Mouse (Mus musculus): ENCODE measurements at regions not wholly inside any gene's neighbourhood (a gene's known extent, or its start where the extent isn't known, plus 50 kb on each side); places are given as distances from the start of the nearest gene placed in this dataset.
A peak's percentile ranks its signal among the peaks of the same experiment; 100 is the strongest.

DNA sequence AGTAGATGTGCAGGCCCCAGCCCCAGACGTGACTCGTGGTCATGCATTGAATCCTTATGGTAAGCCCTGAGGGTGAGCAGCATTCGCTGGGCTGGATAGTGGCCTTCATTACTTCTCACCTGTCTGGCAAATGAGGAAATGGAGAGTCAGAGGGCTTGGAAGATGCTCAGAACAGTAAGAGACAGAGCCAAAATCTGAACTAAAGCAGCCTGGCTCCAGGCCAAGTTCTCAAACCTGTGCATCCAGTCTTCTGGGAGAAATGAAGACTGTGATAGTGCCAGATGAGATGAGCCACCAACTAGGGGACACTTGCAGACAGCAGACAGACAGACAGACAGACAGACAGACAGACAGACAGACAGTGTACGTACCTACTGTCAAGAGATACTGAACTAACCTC is 137.1 kb downstream of the Wscd1 start:
- no peak for DNase-seq

DNA sequence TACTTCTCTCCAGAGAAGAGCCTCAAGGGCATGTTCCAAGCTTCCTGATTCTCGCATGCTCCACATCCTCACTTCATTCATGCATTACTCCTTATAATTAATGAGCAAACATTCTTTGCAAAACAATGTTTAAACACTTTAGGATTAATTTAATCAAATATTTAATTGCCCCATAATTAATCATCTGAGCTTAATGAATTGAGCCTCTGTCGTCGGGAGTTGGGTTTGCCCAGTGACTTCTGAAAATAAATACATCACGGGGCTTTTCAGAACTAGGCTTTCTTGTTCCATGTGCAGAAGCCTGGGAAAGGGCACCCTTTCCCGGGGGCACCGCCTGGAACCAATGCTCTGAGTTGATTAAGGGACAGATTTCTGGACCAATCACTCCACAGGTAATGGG is 135.1 kb downstream of the Wscd1 start:
- DNase-seq = no peak

DNA sequence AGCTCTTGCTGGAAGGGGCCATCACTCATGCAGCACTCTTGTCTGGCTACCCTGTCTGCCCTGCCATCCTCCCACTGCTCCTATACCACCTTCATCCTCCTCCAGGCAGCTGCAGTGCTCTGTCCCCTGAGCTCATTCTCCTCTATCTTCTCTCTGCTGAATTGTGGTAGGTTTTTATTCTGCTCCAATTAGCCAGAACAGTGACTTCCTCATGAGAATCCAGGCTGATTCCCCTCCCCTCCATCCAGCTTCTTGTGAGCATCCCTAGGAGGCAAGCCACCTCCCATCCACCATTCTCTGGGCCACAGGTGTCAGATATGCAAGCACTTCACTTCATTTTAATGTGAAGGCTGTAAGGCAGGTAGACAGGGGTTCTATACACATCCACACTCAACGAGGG is 132.1 kb downstream of the Wscd1 start:
- no peak for DNase-seq

DNA sequence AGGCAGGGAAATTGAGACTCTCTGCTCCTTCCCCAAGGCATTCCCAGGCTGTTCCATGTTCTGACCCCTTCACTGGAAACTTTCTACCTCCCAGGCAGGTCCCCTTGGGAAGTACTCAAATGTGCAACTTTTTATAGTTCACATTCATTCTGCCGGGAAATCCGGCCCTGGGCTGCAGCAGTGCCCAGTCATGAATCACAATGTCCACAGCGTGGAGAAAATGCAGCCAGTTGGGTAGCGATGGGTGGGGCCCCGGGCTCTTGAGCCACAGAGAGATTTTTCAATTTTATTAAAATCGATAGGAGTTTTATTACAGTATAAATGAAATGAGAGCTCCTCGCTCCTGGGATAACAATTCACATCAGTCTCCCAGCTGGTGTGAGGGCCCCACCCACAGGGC is 121.6 kb downstream of the Wscd1 start:
- DNase-seq = no peak

DNA sequence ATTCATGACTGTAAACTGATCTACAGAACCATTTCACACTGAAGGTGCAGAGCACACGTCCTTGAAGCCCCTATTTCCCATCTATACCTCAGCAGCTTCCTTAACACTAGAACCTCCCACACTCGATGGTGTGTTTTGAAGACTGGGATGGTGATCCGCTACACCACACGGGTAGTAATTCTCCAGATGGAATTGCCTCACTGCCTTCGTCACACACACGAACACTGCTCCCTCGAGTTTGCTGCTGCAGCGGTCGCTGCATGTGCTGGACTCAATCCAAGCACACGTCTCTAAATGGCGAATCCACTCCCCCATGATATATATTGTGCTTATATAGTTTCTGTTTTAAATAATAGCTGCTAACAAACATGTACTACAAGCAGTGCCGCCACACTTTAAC is 117.0 kb downstream of the Wscd1 start:
- DNase-seq = no peak

DNA sequence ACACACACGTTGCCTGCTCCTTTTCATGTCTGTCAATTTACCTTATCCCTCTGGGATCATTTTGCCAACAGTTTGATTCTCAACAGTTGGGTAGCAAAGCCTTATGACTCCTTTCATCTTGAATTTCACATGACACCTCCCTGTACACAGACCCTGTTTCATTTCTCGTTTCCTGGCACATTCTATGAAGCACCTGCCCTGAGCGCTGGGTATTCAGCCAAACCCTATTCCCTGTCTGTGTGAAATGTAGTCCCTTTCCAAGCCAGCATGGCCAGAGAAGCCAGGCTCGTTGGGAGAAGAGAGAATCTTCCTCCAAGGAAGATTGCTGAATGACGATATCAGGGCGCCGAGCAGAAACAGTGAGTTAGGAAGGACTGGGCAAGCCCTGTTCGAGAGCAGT is 108.2 kb downstream of the Wscd1 start:
- DNase-seq = no peak

DNA sequence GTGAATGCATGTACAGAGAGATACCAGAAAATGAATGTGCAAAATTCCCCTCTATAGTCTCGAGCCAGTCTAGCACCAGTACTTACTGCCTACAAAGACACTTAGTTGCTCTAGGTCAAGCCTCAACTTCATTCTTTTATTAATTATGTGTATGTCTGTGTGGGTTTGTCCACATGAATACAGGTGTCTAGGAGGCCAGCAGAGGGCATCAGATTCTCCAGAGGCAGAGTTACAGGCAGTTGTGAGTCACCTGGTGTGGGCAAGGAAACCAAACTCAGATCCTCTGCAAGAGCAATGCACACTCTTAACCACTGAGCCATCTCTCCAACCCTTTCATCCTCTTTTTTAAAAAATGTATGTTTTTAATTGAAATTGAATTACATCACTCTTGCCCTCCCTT is 105.8 kb downstream of the Wscd1 start:
- DNase-seq = no peak

DNA sequence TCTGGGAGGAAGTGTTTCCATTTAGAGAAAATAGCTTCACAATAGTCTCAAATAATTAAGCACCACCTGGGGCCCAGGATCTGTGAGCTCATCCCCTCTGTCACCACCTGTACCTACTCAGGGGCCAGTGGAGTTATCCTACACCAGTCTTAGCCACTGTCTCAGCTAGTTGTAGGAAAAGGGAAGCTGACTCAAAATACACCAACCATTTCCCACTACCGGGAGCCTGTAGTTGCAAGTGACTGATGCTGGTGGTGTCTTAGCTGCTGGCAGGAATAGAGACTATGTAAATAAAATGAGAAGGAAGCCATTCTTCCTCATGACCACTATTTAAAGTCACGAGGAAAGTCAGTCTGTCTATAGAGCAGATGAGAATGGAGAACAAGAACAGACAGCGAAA is 105.3 kb downstream of the Wscd1 start:
- DNase-seq = no peak

DNA sequence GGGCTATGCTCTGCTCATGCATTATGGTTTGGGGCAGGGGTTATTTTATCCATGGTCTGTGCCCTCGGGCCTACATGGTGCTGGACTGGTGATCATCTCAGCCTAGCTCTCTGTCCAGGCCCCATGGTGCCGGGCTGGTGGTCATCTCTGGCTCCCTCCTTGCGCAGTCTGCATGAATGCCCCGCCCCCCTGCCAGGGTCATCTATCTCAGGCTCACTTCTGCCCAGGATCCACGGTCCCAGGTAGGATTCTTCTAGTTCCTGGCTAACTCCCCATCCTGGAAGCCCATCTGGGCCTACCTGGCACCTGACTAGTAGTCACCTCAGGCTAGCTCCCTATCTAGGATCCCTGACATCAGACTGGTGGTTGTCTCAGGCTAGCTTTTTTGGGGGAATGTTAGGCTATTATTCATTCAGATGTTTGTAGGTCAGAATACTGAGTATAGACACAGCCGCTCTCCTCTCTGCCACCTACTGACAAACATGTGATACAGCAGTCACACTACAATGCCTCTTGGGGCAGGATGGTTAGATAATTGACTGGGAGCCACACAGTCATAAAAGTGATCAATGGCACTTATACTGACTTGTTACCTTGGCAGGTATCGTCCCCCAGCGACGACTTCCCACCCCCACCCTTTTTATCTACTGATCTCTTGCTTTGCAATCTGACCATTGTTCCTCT is 98.1 kb downstream of the Wscd1 start:
- peak; percentile 8 for DNase-seq

DNA sequence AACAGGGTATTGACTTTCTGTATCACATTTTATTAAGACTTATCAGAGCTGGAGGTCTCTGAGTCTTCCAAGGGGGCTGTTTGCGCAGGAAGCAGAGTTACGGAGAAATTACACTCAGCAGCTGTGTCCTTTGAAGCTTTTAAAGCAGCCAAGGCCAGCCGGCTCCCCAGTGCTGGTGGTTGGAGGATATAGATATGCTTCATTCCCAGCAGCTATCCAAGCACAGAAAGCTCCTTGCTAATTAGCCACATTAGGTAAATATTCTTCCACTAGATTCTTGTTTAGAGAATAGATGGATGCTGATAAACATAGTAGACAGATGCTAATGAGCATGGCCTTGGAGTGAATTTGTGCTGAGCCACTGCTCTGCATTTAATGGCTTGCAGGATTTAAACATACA is 96.8 kb downstream of the Wscd1 start:
- DNase-seq = no peak

DNA sequence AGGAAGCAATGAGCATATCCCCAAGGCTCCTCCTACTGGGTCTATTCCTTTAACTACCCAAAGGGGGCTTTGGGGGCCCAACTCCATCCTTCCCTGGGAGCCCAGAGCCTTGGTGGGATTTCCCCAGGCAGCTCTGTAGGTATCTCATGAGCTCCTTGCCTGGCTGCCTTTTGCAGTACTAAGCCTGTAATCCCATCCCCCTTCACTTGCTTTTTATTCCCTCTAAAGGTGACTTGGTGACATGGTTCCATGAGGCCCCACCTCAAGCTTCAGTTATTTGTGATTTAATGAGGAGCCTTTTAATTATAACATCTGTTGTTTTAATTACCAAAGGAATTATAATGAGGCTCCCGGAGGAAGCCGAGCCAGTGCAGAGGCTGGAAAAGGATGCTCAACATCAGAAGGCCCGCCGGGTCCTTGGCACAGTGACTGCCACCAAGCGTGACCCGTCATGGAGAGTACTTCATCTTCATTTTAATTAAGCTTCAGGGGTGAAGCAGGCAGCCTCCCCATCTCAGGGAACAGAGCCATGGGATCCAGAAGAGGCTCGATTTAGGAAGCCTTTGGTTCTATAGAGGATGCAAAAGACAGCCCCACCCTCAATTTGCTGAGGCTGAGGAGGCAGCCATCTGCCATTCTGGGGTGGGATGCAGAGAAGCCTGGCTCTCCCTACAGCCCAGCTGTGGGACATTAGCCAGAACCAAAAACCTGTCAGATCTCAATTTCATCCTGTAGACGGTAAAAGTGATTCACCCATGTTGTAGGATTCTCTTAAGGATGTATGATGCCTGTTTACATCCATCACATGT is 91.1 kb downstream of the Wscd1 start:
- DNase-seq = no peak
